Mouse (Mus musculus): ENCODE data around the gene Lrrn4cl.

DNA sequence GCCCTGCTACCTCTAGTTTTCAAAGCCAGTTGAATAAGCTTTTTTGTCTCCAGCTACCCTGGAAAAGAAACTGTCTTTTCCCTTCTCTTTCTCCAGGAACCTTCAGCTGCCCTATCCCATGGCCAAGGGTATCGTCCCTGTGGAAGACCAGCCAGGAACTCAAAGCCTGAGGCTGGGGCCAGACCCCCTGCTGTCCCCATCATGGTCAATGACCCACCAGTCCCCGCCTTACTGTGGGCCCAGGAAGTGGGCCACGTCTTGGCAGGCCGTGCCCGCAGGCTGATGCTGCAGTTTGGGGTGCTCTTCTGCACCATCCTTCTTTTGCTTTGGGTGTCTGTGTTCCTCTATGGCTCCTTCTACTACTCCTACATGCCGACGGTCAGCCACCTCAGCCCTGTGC, 9.6 kb upstream of the Lrrn4cl start:
- TF ChIP-seq CTCF (IDR thresholded peaks at IDR 0.05; ENCODE audit: low read depth) (no peak), EP300 (optimal IDR thresholded peaks at IDR 0.05) (no peak)
